Mouse (Mus musculus) olfactory bulb, adult 2 months (tissue): ENCODE data around the gene Spin2e.
"Not testable (repeated sequence)": the region's sequence is repeated elsewhere in the genome, so short reads cannot be mapped to it uniquely, and the experiment has no call there.

Source experiments
- CTCF ChIP-seq: fragments of 200-500 bp; IDR thresholded peaks from 2 replicates; pipeline ENCODE4 v1.5.1; 2012; ENCODE audit warnings: low read depth, mild to moderate bottlenecking, low read length, moderate library complexity; ENCODE audit not compliant: insufficient read depth
- POLR2A ChIP-seq: fragments of 200-500 bp; IDR thresholded peaks from 2 replicates; pipeline ENCODE4 v1.6.1; 2012; ENCODE audit warnings: mild to moderate bottlenecking, low read depth, low read length, moderate library complexity; ENCODE audit not compliant: insufficient read depth

- TF ChIP-seq CTCF, POLR2A: not testable (repeated sequence)
Observed at GRCm38 (mm10) chrX:31574183-31574582, 44.5 kb downstream of the Spin2e start, which contains the start of gene Gm21883.
